Mouse (Mus musculus) lung, embryonic 15.5 days (tissue): ENCODE measurements around the gene Ccdc65. TPM values are rescaled to one million over a fixed set of nuclear protein-coding genes. Genes with fewer than 3 reads are reported as not detected.
A peak's percentile ranks its signal among the peaks of the same experiment; 100 is the strongest.

ENCODE experiments used
- ATAC-seq: fragments of 200-750 bp; cut with Nextera tagmentation; 2 replicates; pipeline ENCODE4 v1.8.0; 2017; ENCODE audit warnings: moderate number of reproducible peaks, borderline replicate concordance; ENCODE audit not compliant: low FRiP score, low TSS enrichment; ENCODE audit errors: extremely low read depth
- H3K27ac ChIP-seq: fragments of 300-500 bp; sonication (generic); 2 replicates; pipeline ENCODE4 v1.5.1; 2015; ENCODE audit warnings: moderate library complexity, mild to moderate bottlenecking, inconsistent platforms
- H3K27me3 ChIP-seq: fragments of 300-500 bp; sonication (generic); 2 replicates; pipeline ENCODE4 v1.6.1; 2015; ENCODE audit warnings: inconsistent platforms
- H3K36me3 ChIP-seq: fragments of 300-500 bp; sonication (generic); 2 replicates; pipeline ENCODE4 v1.6.1; 2015; ENCODE audit warnings: inconsistent platforms
- H3K4me1 ChIP-seq: fragments of 300-500 bp; sonication (generic); 2 replicates; pipeline ENCODE4 v1.6.1; 2015; ENCODE audit warnings: inconsistent platforms
- H3K4me2 ChIP-seq: fragments of 300-500 bp; sonication (generic); 2 replicates; pipeline ENCODE4 v1.6.1; 2015; ENCODE audit warnings: inconsistent platforms, mild to moderate bottlenecking, moderate library complexity
- H3K4me3 ChIP-seq: fragments of 300-500 bp; sonication (generic); 2 replicates; pipeline ENCODE4 v1.5.1; 2015; ENCODE audit warnings: mild to moderate bottlenecking, inconsistent platforms
- H3K9ac ChIP-seq: fragments of 300-500 bp; sonication (generic); 2 replicates; pipeline ENCODE4 v1.6.1; 2015; ENCODE audit warnings: inconsistent platforms
- H3K9me3 ChIP-seq: fragments of 300-500 bp; sonication (generic); 2 replicates; pipeline ENCODE4 v1.6.1; 2016; ENCODE audit warnings: inconsistent platforms
- WGBS: fragments of 180-500 bp; shearing (Covaris S2); methylation state at CpG from one replicate; pipeline ENCODE4 v1.1.7; 2015; 5-methylcytosine and 5-hydroxymethylcytosine counted together
- polyA plus RNA-seq: library from polyadenylated mRNA; unstranded; fragments of >200 nt; fragmentation: Nextera tagmentation; extraction: Ambion mirVana; gene quantifications from 2 replicates; pipeline ENCODE4 v1.2.1, GENCODE M21; 2015

Ccdc65 gene
- polyA plus RNA-seq, 1 experiment from 2014 or later, result 2.1 TPM

DNA sequence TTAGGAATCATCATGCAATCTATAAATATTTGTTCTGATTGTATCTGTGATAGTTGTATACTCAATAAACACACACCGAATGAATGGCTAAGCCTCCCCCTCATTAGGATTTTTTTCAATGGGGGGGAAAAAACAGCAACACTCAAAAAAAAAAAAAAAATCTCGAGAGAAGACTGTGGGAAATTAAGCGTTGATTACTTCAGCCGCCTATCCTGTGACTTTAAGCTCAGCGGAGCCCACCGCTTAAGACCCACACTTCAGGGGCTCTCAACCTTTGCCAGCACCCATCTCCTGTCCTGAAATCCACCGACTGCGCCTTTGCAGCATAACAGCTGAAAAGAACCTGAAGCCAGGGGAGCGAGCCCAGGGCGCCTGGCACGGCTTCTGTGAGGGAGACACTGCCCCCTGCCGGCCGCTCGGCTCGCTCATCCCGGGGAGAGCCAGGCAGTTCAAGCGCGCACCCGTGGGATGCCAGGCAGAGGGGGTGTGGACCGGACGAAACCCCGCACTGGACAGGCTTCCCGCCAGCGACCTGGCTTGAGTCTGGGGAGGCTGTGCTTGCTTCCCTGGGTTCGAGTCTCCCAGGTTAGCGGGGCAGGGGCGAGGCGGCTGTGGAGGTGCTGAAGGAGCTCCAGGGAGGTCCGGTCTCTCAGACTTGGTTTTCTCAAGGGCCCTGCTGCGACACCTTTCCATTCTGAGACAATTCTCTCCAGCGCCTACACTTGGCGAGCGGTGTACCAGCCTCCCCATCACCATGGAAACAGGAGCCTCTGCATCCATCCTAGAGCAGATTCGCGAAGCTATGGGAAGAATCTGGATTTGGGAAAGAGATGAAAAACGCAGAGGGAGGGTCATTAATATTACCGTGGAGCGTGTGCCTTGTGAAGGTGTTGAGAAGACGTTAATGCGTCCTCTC, 8.6 kb upstream of the Ccdc65 start:
- 0 out of 2 replicates have a peak overlapping the region, but pooled peaks have one; percentile 24 for H3K9ac ChIP-seq

DNA sequence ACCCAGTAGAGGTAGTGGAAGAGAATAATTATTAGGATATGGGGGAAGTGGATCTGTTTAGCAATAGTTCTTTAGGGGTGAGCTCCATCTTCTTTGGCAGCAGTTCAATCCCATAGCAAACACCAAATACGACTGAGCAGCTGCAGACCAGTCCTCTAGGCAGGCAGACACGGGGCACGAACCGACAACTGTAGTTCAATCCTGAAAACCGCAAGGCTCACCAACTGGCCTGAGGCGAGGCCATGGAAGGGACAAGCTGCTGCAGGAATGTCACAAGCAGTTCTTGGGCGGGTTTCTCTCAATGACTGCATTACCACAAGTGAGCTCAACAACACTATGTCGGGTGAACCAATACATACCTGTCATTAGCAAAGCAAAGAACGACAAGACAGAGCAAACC, 3.7 kb upstream of the Ccdc65 start:
- H3K27ac ChIP-seq, result no peak overlapping the region
- no peaks in the 10 kb centered on the region for H3K36me3 ChIP-seq
- H3K9me3 ChIP-seq, result no peaks in the 10 kb centered on the region
- ATAC-seq, result no peak
- 49% methylated on average over 9 of the region's 9 CpGs for WGBS
- peaks cover 9% of the 10 kb centered on the region for H3K4me1 ChIP-seq
- H3K27me3 ChIP-seq, result peaks cover 52% of the 10 kb centered on the region
- no peak overlapping the region for H3K4me3 ChIP-seq
- H3K9ac ChIP-seq, result no peak overlapping the region
- H3K4me2 ChIP-seq, result no peak overlapping the region

More for the DNA sequence above, 8.6 kb upstream of the Ccdc65 start:
- WGBS, result 4% methylated on average over 40 of the region's 40 CpGs
- Histone ChIP-seq H3K4me1 (peaks cover 6% of the 10 kb centered on the region; the same call in 1 of the 2 replicates), H3K27ac (no peak overlapping the region), H3K4me3 (peak overlapping the region; percentile 29), H3K4me2 (peak overlapping the region; percentile 66), H3K36me3 (no peaks in the 10 kb centered on the region), H3K9me3 (no peaks in the 10 kb centered on the region), H3K27me3 (peaks cover 52% of the 10 kb centered on the region)
- ATAC-seq, result peak; percentile 65; the same call in 1 of the 2 replicates

DNA sequence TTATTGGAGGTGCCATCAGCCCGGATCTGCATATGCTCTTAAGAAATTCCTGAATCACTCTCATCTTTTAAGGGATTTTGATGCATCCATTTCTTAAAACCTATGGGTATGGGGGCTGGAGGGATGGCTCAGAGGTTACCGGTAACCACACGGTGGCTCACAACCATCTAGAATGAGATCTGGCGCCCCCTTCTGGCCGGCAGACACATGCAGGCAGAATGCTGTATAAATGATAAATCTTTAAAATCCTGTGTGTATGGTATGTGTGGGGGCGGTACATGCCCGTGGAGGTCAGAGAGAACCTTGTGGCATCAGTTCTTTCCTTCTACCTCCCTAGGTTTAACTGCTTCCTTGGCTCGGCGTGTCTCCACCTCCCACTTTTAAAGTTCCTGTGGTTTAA, 2.4 kb downstream of the Ccdc65 start:
- Histone ChIP-seq H3K36me3 (no peaks in the 10 kb centered on the region), H3K27me3 (0 out of 2 replicates have a peak, but pooled peaks cover 5% of the 10 kb centered on the region), H3K27ac (no peak overlapping the region), H3K9me3 (no peaks in the 10 kb centered on the region), H3K4me2 (no peak overlapping the region), H3K4me3 (no peak overlapping the region), H3K9ac (no peak overlapping the region), H3K4me1 (peaks cover 10% of the 10 kb centered on the region)
- 16% methylated on average over 9 of the region's 9 CpGs for WGBS
- no peak for ATAC-seq

DNA sequence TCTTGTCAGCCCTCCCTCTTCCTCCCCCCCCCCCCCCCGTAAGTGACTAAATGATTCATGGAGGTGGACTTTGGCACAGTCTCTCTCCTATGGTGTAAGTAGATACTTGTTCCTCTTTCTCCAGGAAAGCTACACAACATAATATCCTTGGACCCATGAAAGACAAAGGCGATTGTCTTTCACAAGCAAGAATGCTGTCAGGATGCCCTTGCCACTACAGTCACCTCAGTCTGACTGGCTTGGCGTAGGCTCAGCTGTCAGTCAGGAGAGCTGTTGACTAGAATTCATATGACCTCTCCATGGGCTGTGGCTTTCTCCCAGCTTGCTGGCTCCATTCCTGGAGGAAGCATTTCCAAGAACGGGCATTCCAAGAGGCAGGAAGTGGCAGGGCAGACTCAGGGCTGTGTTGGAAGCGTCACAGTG, 6.2 kb downstream of the Ccdc65 start:
- Histone ChIP-seq H3K4me1 (0 out of 2 replicates have a peak, but pooled peaks cover 5% of the 10 kb centered on the region), H3K36me3 (no peaks in the 10 kb centered on the region), H3K4me3 (no peak overlapping the region), H3K4me2 (no peak overlapping the region), H3K9me3 (no peaks in the 10 kb centered on the region), H3K27me3 (no peaks in the 10 kb centered on the region), H3K27ac (no peak overlapping the region), H3K9ac (no peak overlapping the region)
- WGBS, result 43% methylated on average over 5 of the region's 5 CpGs
- no peak for ATAC-seq

DNA sequence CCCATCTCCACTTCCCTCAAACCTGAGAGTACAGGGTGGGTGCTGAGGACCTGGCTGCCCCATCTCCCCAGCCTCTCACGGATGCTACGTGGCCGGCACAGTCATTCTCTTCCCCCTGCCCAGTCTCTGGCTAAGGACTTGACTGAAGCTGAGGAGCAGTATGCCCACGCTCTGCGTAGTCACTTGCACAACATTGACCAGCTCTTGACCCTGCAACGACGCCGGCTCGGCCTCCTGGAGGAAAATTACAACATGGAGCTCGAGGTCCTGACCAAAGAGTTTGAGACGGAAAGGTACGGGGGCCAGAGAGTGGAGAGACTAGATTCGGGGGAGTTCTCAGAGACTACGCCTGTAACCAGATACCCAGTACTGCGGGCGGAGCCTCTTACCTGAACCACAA, 9.3 kb downstream of the Ccdc65 start:
- Histone ChIP-seq H3K27ac (no peak overlapping the region), H3K9me3 (no peaks in the 10 kb centered on the region), H3K27me3 (peaks cover 3% of the 10 kb centered on the region; the same call in 1 of the 2 replicates), H3K36me3 (no peaks in the 10 kb centered on the region), H3K4me2 (no peak overlapping the region), H3K4me3 (no peak overlapping the region), H3K4me1 (0 out of 2 replicates have a peak, but pooled peaks cover 5% of the 10 kb centered on the region), H3K9ac (no peak overlapping the region)
- WGBS, result 43% methylated on average over 16 of the region's 16 CpGs
- ATAC-seq, result no peak

DNA sequence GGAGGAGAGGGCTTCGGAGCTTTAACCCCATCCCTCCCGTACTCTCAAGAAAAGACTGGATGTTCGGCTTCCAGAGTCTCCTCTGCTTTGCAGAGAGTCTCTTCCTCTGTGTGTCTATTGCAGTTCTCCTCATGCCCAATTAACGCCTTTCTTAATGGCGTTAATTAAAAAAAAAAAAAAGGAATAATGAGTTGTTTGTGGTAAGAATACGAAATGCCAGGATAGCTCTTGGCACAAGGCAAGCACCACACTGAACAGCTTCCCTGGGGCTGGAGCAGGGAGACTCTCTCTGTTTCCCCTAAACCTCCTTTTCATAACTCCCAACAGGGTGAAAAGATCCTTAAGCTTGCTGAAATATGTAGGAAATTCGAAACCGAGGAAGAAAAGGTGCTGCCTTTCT, 14.2 kb downstream of the Ccdc65 start:
- H3K27me3 ChIP-seq, result peaks cover 10% of the 10 kb centered on the region
- H3K4me3 ChIP-seq, result no peak overlapping the region
- H3K4me1 ChIP-seq, result peaks cover 22% of the 10 kb centered on the region
- H3K9me3 ChIP-seq, result no peaks in the 10 kb centered on the region
- no peak for ATAC-seq
- H3K4me2 ChIP-seq, result no peak overlapping the region
- WGBS, result 70% methylated on average over 8 of the region's 8 CpGs
- no peaks in the 10 kb centered on the region for H3K36me3 ChIP-seq
- H3K9ac ChIP-seq, result no peak overlapping the region
- no peak overlapping the region for H3K27ac ChIP-seq

DNA sequence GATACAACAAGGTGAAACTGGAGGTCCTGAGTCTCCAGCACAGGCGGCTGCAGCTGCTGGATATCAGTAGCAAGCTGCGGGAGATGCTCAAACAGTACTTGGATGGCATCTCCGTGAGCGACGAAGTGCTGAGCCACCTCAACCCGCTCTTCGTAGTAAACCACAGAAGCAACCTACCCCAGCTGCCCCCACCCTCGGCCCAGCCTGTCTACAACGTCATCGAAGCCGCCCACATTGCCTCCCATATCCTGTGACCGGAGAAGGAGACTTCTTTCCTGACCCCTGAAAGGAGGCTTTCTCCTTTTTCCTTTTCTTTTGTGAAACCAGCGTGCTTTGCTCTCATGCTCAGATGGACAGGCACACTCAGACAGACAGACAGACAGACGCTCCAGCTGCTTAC, 14.8 kb downstream of the Ccdc65 start:
- Histone ChIP-seq H3K4me1 (peaks cover 28% of the 10 kb centered on the region), H3K27me3 (peaks cover 10% of the 10 kb centered on the region), H3K27ac (no peak overlapping the region), H3K9ac (no peak overlapping the region), H3K36me3 (no peaks in the 10 kb centered on the region), H3K9me3 (no peaks in the 10 kb centered on the region), H3K4me2 (peak overlapping the region; percentile 8; the same call in 1 of the 2 replicates), H3K4me3 (no peak overlapping the region)
- no peak for ATAC-seq
- WGBS, result 48% methylated on average over 14 of the region's 14 CpGs

DNA sequence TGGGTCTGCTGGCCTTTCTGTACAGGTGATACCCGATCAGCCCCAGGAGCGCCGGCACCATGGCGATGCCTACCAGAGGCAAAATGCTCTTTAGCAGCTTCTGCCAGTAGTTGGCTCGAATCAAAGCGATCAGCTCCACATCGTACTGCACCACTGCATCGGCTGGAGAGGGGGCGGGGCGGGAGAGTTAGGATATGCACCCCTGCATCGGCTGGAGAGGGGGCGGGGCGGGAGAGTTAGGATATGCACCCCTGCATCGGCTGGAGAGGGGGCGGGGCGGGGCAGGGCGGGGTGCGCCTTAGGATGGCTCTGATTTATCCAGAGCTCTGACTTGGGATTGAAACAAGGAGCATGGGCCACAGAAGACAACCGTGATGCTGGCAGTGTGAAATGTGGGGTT, 16.4 kb downstream of the Ccdc65 start:
- Histone ChIP-seq H3K27me3 (peaks cover 21% of the 10 kb centered on the region), H3K4me1 (peaks cover 29% of the 10 kb centered on the region), H3K27ac (no peak overlapping the region), H3K36me3 (no peaks in the 10 kb centered on the region), H3K9ac (no peak overlapping the region), H3K4me3 (no peak overlapping the region), H3K4me2 (peak overlapping the region; percentile 14; the same call in 1 of the 2 replicates), H3K9me3 (no peaks in the 10 kb centered on the region)
- 21% methylated on average over 19 of the region's 19 CpGs for WGBS
- ATAC-seq, result no peak

DNA sequence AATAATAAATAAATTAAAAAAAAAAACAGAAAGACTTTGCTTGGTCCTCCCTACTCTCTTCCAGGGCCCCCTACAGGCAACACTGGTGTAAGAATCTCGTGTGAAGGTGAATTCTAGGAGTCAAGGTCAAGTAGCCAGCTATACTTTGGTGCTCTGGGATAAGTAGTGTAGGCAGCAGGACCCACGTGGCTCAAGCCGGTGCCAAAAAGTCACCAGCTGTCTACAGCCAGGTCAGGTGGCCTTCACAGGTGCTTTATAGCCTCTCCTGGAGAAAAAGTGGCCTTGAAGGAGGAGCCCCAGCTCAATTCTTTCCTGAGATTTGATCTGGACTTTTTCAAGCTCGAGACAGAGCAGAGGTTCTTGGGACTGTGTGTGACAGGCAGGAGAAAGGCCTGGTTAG, 18.1 kb downstream of the Ccdc65 start:
- Histone ChIP-seq H3K27ac (no peak overlapping the region), H3K36me3 (no peaks in the 10 kb centered on the region), H3K27me3 (peaks cover 21% of the 10 kb centered on the region), H3K4me3 (no peak overlapping the region), H3K9me3 (no peaks in the 10 kb centered on the region), H3K4me1 (peaks cover 29% of the 10 kb centered on the region), H3K9ac (no peak overlapping the region), H3K4me2 (no peak overlapping the region)
- whole genome bisulfite sequencing, result 66% methylated on average over 4 of the region's 4 CpGs
- ATAC-seq, result no peak

DNA sequence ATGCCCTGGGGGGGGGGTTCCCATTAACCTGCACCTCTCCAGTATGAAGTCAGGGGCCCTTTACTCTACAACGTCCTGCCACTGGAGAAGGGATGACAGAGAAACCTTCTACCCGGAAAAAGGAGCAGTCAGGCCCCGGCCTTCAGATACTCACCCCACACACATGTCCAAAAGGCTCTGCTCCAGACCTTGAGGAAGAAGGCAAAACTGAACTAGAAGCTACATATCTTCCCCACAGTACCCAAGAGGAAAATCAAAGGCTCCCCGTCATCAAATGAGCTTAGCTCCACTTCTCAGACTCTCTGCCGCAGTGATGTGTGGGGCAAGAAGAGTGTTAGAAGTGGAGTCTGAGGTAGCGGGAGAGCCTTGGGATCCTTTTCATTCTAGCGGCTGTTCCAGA, 18.7 kb downstream of the Ccdc65 start:
- peak overlapping the region; percentile 55 for H3K9ac ChIP-seq

DNA sequence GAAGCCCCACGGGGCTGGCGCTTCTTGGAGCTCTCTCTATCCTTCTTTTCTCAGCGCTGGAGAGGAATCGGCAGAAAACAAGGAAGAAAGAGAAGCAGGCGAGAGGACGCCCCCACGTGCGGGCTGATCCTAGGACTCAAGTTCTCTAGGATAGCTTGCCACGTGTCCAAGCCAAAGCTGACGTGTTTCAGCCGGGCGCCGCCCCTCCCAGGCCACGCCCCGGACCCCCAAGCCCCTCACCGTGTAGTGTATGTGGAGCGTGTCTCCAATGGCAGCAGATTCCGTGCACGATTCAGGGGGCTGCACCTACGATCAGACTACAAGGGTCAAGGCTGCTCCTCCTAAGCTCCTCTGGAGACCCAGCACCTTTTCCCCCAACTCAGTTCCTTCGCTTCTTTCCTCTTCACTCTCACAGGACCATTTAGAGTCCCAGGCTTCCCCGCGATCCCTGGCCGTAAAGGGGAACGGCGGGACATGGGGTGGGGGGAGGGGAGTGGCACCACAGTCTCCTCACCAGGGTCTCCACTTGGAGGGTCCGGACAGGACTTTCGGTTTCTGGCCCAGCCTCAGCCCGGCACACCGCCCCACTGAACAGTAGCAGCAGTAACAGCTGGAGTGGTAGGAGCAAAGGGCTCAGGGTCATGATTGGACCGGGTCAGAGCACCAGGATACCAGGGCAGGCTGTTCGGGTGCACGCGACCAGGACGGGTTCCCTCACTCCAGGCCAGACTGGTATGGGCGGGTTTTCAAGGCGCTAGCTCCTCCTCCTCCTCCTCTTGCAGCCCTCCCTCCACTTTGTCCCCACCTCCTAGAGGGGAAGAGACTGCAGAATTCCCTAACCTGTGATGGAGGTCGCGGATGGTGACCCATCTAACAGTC, 19.7 kb downstream of the Ccdc65 start, which contains the start of gene Fkbp11:
Gene Fkbp11, minus strand, starts transcription at position 756 of the 879 bp plus-strand sequence.
- Histone ChIP-seq H3K27me3 (peaks cover 16% of the 10 kb centered on the region), H3K4me3 (peak within 1 kb of the TSS; percentile 60), H3K9me3 (no peaks in the 10 kb centered on the region), H3K9ac (peak within 1 kb of the TSS; percentile 55), H3K4me2 (peak within 1 kb of the TSS; percentile 97), H3K27ac (no peak within 1 kb of the TSS), H3K4me1 (peaks cover 29% of the 10 kb centered on the region), H3K36me3 (no peaks in the 10 kb centered on the region)
- WGBS, result under 1% methylated on average over 39 of the region's 39 CpGs
- ATAC-seq, result peak; percentile 85

More for the DNA sequence above, 18.7 kb downstream of the Ccdc65 start:
- peak overlapping the region; percentile 60 for H3K4me3 ChIP-seq
- H3K4me1 ChIP-seq, result peaks cover 29% of the 10 kb centered on the region
- H3K9me3 ChIP-seq, result no peaks in the 10 kb centered on the region
- H3K27me3 ChIP-seq, result peaks cover 20% of the 10 kb centered on the region
- no peaks in the 10 kb centered on the region for H3K36me3 ChIP-seq
- 34% methylated on average over 7 of the region's 7 CpGs for WGBS
- ATAC-seq, result no peak
- H3K27ac ChIP-seq, result no peak overlapping the region
- peak overlapping the region; percentile 97 for H3K4me2 ChIP-seq
